In the genomic region with DNA sequence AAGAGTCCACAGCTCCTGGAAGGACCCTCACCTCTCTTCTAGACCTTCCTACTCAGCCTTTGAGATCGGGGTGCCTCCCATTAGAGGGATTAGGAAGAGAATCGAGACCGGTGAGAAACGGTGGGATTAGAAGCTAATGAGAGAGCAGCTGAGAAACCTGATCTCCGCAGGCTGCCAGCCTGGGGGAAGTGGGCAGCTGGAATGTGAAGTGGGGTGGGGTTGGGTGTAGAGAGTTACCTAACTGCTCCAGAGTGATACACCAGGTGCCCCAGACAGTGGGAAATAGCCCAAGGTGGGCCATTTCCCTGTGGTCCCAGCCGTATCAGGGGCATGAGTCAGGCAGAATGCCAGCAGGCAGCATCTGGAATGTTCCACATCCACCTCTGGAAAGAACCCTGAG, we compare ENCODE assay signal across 20 mouse cellular contexts. TPM values are rescaled to one million over a fixed set of nuclear protein-coding genes. Genes with fewer than 3 reads are reported as not detected.
DNase-seq lines count a peak whose midpoint lies in the region; ATAC-seq and TF ChIP-seq lines count a peak whose summit lies in the region.
"Had no signal": no experiment of that assay in that cellular context is flagged by ENCODE, and none has a peak within 500 bp of the region (broad histone marks: within the 10 kb centered on the region; RNA-seq: fewer than 3 reads in every experiment).

No protein-coding gene starts in this region.

- no peaks in the 10 kb centered on the region for H3K4me1 ChIP-seq in embryonic facial prominence, embryonic 14.5 days (ENCODE audit: control insufficient read depth, insufficient read depth, low read length)
- H3K4me1 ChIP-seq in embryonic facial prominence, embryonic 10.5 days: peaks cover 9% of the 10 kb centered on the region
- no peaks in the 10 kb centered on the region for H3K4me1 ChIP-seq in lung, embryonic 14.5 days (ENCODE audit: insufficient read depth)
- H3K4me1 ChIP-seq in forebrain, embryonic 16.5 days (replicated peaks; ENCODE audit: control insufficient read depth, insufficient read depth, low read length): no peaks in the 10 kb centered on the region
- H3K4me1 ChIP-seq: forebrain, embryonic 13.5 days; heart, embryonic 12.5 days; hindbrain, embryonic 15.5 days had no signal

- no peak for TF ChIP-seq CTCF in lung, embryonic 14.5 days (IDR thresholded peaks at IDR 0.05; ENCODE audit: low read depth)

- H3K27me3 ChIP-seq in embryonic facial prominence, embryonic 14.5 days (replicated peaks; ENCODE audit: control insufficient read depth, insufficient read depth, low read length): no peaks in the 10 kb centered on the region
- H3K27me3 ChIP-seq in embryonic facial prominence, embryonic 10.5 days (replicated peaks; ENCODE audit: low read depth, poor library complexity, severe bottlenecking): no peaks in the 10 kb centered on the region
- no peaks in the 10 kb centered on the region for H3K27me3 ChIP-seq in lung, embryonic 14.5 days (ENCODE audit: insufficient read depth, low read length)
- no peaks in the 10 kb centered on the region for H3K27me3 ChIP-seq in forebrain, embryonic 16.5 days (replicated peaks; ENCODE audit: control insufficient read depth, insufficient read depth, low read length)
- H3K27me3 ChIP-seq: forebrain, embryonic 13.5 days; hindbrain, embryonic 15.5 days had no signal

- H3K27ac ChIP-seq in embryonic facial prominence, embryonic 14.5 days (replicated peaks; ENCODE audit: low read depth, low read length): no peak overlapping the region
- no peak overlapping the region for H3K27ac ChIP-seq in embryonic facial prominence, embryonic 10.5 days (replicated peaks)
- H3K27ac ChIP-seq in lung, embryonic 14.5 days (ENCODE audit: low read depth): no peak overlapping the region
- no peak overlapping the region for H3K27ac ChIP-seq in forebrain, embryonic 16.5 days (ENCODE audit: low read length)
- H3K27ac ChIP-seq: embryonic facial prominence, embryonic 13.5 days; forebrain, embryonic 13.5 days; hindbrain, embryonic 15.5 days had no signal

- DNase-seq in embryonic facial prominence, embryonic 14.5 days (ENCODE audit: low spot score): peak; percentile 51
- DNase-seq in embryonic facial prominence, embryonic 10.5 days (ENCODE audit: low spot score): no peak
- peak; percentile 29 for DNase-seq in lung, embryonic 14.5 days
- DNase-seq in lung, postnatal 10 days: peak; percentile 67
- DNase-seq in lung, postnatal 4 days: peak; percentile 63 to 84
- no peak for DNase-seq in cerebellum, postnatal 10 days
- DNase-seq: adrenal gland, adult 8-10 months; adrenal gland, postnatal 36 days; B cell, adult 2 months; cerebellum, adult 2 months; cerebellum, postnatal 14 days; gastrocnemius, postnatal 10 days had no signal

- no peak overlapping the region for H3K4me2 ChIP-seq in embryonic facial prominence, embryonic 14.5 days (ENCODE audit: low read depth, low read length)
- H3K4me2 ChIP-seq in lung, embryonic 14.5 days: no peak overlapping the region
- H3K4me2 ChIP-seq in forebrain, embryonic 16.5 days (ENCODE audit: low read length): no peak overlapping the region
- H3K4me2 ChIP-seq: embryonic facial prominence, embryonic 13.5 days; forebrain, embryonic 13.5 days; heart, embryonic 12.5 days; hindbrain, embryonic 15.5 days had no signal

- H3K36me3 ChIP-seq in embryonic facial prominence, embryonic 14.5 days (ENCODE audit: control insufficient read depth, insufficient read depth, low read length): no peaks in the 10 kb centered on the region
- no peaks in the 10 kb centered on the region for H3K36me3 ChIP-seq in embryonic facial prominence, embryonic 10.5 days (replicated peaks)
- no peaks in the 10 kb centered on the region for H3K36me3 ChIP-seq in lung, embryonic 14.5 days (ENCODE audit: insufficient read depth)
- H3K36me3 ChIP-seq in forebrain, embryonic 16.5 days (ENCODE audit: control insufficient read depth, insufficient read depth): no peaks in the 10 kb centered on the region
- H3K36me3 ChIP-seq: embryonic facial prominence, embryonic 13.5 days; G1E; heart, embryonic 12.5 days; hindbrain, embryonic 15.5 days had no signal

- 29% methylated on average over 6 of the region's 6 CpGs for WGBS in embryonic facial prominence, embryonic 14.5 days
- WGBS in embryonic facial prominence, embryonic 10.5 days: 37% methylated on average over 6 of the region's 6 CpGs
- 33% methylated on average over 6 of the region's 6 CpGs for WGBS in lung, embryonic 14.5 days
- WGBS in forebrain, embryonic 16.5 days: 27% methylated on average over 6 of the region's 6 CpGs

- no peak overlapping the region for H3K9ac ChIP-seq in embryonic facial prominence, embryonic 14.5 days (ENCODE audit: low read depth, low read length)
- H3K9ac ChIP-seq in lung, embryonic 14.5 days: no peak overlapping the region
- no peak overlapping the region for H3K9ac ChIP-seq in forebrain, embryonic 16.5 days (replicated peaks; ENCODE audit: low read depth, low read length)
- H3K9ac ChIP-seq: embryonic facial prominence, embryonic 13.5 days; forebrain, embryonic 13.5 days; heart, embryonic 12.5 days; hindbrain, embryonic 15.5 days had no signal

- no peak overlapping the region for H3K4me3 ChIP-seq in embryonic facial prominence, embryonic 14.5 days (ENCODE audit: low read depth, low read length)
- H3K4me3 ChIP-seq in embryonic facial prominence, embryonic 10.5 days: no peak overlapping the region
- no peak overlapping the region for H3K4me3 ChIP-seq in lung, embryonic 14.5 days (ENCODE audit: low read depth, low read length)
- H3K4me3 ChIP-seq in forebrain, embryonic 16.5 days (replicated peaks; ENCODE audit: low read length): no peak overlapping the region
- H3K4me3 ChIP-seq: embryonic facial prominence, embryonic 13.5 days; forebrain, embryonic 13.5 days; heart, embryonic 12.5 days; hindbrain, embryonic 15.5 days had no signal

- H3K9me3 ChIP-seq in embryonic facial prominence, embryonic 14.5 days (ENCODE audit: control insufficient read depth, low read length): no peaks in the 10 kb centered on the region
- no peaks in the 10 kb centered on the region for H3K9me3 ChIP-seq in embryonic facial prominence, embryonic 10.5 days
- H3K9me3 ChIP-seq in lung, embryonic 14.5 days (ENCODE audit: low read depth, low read length): no peaks in the 10 kb centered on the region
- H3K9me3 ChIP-seq in forebrain, embryonic 16.5 days (ENCODE audit: control insufficient read depth, low read length): no peaks in the 10 kb centered on the region
- H3K9me3 ChIP-seq: embryonic facial prominence, embryonic 13.5 days; forebrain, embryonic 13.5 days; G1E; heart, embryonic 12.5 days; hindbrain, embryonic 15.5 days had no signal

- ATAC-seq in embryonic facial prominence, embryonic 14.5 days (ENCODE audit: low read depth): peak; percentile 85; the same call in 1 of the 2 replicates
- no peak for ATAC-seq in lung, embryonic 14.5 days (ENCODE audit: insufficient read depth)
- no peak for ATAC-seq in forebrain, embryonic 16.5 days
- ATAC-seq: CD4-positive, CD25-positive, alpha-beta regulatory T cell, adult 4 months; forebrain, embryonic 13.5 days had no signal

RNA-seq across cellular contexts. Expression of a gene that starts 1.7 kb away (rescaled TPM):
- polyA plus RNA-seq in embryonic facial prominence, embryonic 14.5 days (2014; fragmentation: Nextera tagmentation; extraction: Ambion mirVana): 1.7 and 6.8 TPM in 2 replicates
- not detected in 2 replicates for polyA plus RNA-seq in embryonic facial prominence, embryonic 10.5 days (2016; fragmentation: Nextera tagmentation; extraction: Ambion mirVana)
- polyA plus RNA-seq in lung, embryonic 14.5 days (2014; fragmentation: Nextera tagmentation; extraction: Ambion mirVana): 1.2 and 1.5 TPM in 2 replicates
- 1.2 and 2.8 TPM in 2 replicates for polyA plus RNA-seq in forebrain, embryonic 16.5 days (2015; fragmentation: Nextera tagmentation; extraction: Ambion mirVana)
- polyA plus RNA-seq: CD4-positive, CD25-positive, alpha-beta regulatory T cell, adult 4 months; cerebellum, adult 2 months; embryonic facial prominence, embryonic 13.5 days; G1E; heart, embryonic 12.5 days; hindbrain, embryonic 11.5 days had no signal

RNA-seq across cellular contexts. Expression of a gene that starts 31.7 kb away (rescaled TPM):
- 0.29 and 0.88 TPM in 2 replicates for polyA plus RNA-seq in embryonic facial prominence, embryonic 14.5 days (2014; fragmentation: Nextera tagmentation; extraction: Ambion mirVana)
- polyA plus RNA-seq in embryonic facial prominence, embryonic 10.5 days (2016; fragmentation: Nextera tagmentation; extraction: Ambion mirVana): 0.29 TPM in 1 of 2 replicates, not detected in the other
- 3.8 and 4.2 TPM in 2 replicates for polyA plus RNA-seq in lung, embryonic 14.5 days (2014; fragmentation: Nextera tagmentation; extraction: Ambion mirVana)
- not detected in 2 replicates for polyA plus RNA-seq in forebrain, embryonic 16.5 days (2015; fragmentation: Nextera tagmentation; extraction: Ambion mirVana)
- polyA plus RNA-seq: CD4-positive, CD25-positive, alpha-beta regulatory T cell, adult 4 months; forebrain, embryonic 13.5 days; G1E; heart, embryonic 12.5 days; hindbrain, embryonic 11.5 days; hindbrain, embryonic 15.5 days had no signal

RNA-seq across cellular contexts. Expression of a gene that starts 32.3 kb away (rescaled TPM):
- 7.5 and 8.1 TPM in 2 replicates for polyA plus RNA-seq in embryonic facial prominence, embryonic 14.5 days (2014; fragmentation: Nextera tagmentation; extraction: Ambion mirVana)
- 14.6 and 15.6 TPM in 2 replicates for polyA plus RNA-seq in embryonic facial prominence, embryonic 10.5 days (2016; fragmentation: Nextera tagmentation; extraction: Ambion mirVana)
- polyA plus RNA-seq in lung, embryonic 14.5 days (2014; fragmentation: Nextera tagmentation; extraction: Ambion mirVana): 8.6 and 10.8 TPM in 2 replicates
- polyA plus RNA-seq in forebrain, embryonic 16.5 days (2015; fragmentation: Nextera tagmentation; extraction: Ambion mirVana): 8.8 and 10.3 TPM in 2 replicates

Comparison
In these comparisons a context has a peak if more than half of its experiments do, and no peak if none do; other contexts are left out.
1. DNase-seq: peak in embryonic facial prominence, embryonic 14.5 days (single experiment), lung, embryonic 14.5 days (single experiment), lung, postnatal 10 days (single experiment) and lung, postnatal 4 days (2 of 2); none in embryonic facial prominence, embryonic 10.5 days (single experiment) and cerebellum, postnatal 10 days (0 of 2).